Mouse (Mus musculus): ENCODE measurements around the gene Pcsk4. TPM values are rescaled to one million over a fixed set of nuclear protein-coding genes. Genes with fewer than 3 reads are reported as not detected.
"Not testable (repeated sequence)": the region's sequence is repeated elsewhere in the genome, so short reads cannot be mapped to it uniquely, and the experiment has no call there.

Pcsk4 gene
- total RNA-seq, 2 experiments from 2014 or later, result 4.9 to 6.2 TPM

DNA sequence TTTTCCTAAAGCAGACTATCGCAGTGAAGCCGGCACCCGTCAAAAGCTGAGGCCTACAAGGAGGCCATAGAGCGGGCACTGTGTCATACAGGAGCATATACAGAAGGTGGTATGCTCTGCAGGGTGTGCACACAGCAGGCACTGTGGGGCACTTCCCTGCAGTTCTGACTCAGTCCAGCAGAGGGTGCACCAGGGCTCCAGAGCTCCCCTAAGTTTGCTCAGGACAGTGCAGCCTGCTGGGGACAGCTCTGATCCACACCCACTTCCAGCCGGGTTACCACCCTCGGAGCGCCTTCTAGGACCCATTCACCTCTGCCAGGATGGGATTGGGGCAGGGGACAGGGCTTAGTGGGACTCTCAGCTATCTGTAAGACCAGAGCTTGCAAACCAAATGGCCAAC is 21.0 kb upstream of the Pcsk4 start:
- intact Hi-C loops (cut with DNase I), result no loop called here
- peak; percentile 73 to 83 for DNase-seq (ENCODE audit: low spot score in 2 of 2)

DNA sequence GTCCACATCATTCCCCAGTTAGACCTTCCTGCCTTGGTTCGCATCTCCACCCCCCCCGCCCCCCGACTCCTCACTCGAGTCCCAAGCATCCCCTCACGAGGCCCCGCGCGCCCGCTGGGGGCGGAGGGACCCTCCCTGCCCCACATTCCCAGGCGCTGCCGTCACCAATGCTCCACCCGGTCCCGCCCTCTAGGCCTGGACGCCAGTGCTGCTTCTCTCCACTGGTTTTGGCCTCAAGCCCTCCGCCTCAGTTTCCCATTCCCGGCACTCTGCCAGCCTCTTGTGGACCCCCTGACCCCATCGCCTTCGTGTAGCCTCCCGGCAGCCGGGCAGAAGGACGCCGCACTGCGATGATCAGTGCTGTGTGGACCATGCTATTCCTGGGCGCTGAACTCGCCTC is 19.7 kb upstream of the Pcsk4 start:
- DNase-seq (ENCODE audit: low spot score in 2 of 2), result no peak
- intact Hi-C loops (cut with DNase I), result no loop called here

DNA sequence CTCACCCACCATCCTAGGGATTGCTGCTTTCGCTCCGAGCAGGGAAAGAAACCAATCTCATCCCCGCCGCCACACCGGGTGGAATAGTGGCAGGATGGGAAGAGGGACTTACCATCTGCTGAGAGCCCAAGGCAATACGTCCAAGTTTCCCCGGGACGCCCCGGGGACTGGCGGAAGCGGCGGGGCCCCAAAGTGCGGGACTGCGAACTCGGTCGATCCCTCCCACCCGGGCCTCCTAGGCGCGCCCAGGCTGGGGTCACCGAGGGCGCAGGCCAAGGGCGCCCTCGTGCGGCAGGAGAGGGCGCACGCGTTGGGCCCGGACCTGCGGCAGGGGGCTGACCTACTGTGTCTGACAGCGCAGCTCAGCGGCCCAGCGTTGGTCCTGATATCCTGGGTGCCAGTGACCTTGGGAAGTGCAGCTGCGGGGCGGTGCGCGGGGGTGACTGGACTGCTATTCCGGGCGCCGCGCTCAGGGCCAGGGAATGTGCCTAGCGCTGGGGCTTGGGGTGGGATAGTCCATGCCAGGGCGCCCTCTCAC is 19.0 kb upstream of the Pcsk4 start, which contains the start of gene Adamtsl5:
Gene Adamtsl5 (minus strand): TSS at position 169 of the 538 bp plus-strand sequence.
- DNase-seq (ENCODE audit: low spot score in 2 of 2), result no peak
- intact Hi-C loops (cut with DNase I), result no loop called here

DNA sequence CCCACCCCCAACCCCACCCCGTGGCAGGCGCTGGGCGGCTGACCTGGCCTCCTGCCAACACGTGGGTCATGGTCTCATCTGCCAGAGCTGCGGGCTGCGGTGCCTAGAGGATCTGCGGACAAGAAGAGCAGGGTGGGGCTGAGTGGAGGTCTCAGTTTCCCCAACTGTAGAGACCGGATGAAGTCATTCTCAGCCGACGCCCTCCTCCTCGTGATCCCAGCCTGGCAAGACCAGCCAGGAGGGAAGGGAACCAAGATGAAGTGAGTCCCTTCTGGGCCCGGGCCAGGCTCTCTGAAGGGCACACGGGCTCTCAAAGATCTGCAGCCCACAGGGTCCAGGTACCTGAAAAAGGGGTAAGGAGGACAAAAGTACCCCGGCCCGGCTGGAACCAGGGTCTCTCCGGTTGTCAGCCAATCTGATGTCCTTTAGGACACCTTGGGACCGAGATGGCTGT is 18.2 kb upstream of the Pcsk4 start:
- intact Hi-C loops (cut with DNase I), result no loop called here

DNA sequence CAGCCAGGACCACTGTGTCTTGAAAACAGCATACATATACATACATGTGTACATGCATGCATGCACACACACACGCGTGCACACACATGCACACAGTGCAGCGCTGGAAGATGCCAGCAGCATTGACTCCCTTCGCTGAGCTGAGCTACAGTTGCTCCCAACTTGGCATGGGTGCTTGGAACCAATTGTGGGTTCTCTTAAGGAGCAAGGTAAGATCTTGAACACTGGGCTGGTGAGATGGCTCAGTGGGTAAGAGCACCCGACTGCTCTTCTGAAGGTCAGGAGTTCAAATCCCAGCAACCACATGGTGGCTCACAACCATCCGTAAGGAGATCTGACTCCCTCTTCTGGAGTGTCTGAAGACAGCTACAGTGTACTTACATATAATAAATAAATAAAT is 16.6 kb upstream of the Pcsk4 start:
- intact Hi-C loops (cut with DNase I); DNase-seq (ENCODE audit: low spot score in 2 of 2): not testable (repeated sequence)

More for the DNA sequence above, 18.2 kb upstream of the Pcsk4 start:
- DNase-seq (ENCODE audit: low spot score in 2 of 2), result no peak

DNA sequence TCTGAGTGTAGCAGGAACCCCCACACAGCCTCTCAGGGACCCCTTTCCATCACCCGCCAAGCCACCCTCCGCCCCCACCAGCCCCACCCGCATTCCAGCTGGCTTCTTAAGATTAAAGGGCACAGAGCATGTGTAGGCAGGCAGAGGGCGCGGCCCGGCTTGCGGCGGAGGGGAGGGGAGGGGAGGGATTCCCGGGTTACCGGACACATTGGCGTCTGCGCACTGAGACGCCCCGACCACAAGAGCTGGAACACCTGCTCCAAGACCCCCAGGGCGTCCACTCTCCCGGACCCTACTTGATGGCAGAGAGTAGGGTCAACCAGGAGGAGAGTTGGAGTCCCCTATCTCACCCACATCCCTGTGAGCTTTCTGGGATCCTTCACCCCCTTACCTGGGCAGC is 15.8 kb upstream of the Pcsk4 start:
- DNase-seq (ENCODE audit: low spot score in 2 of 2), result no peak
- intact Hi-C loops (cut with DNase I), result no loop called here

DNA sequence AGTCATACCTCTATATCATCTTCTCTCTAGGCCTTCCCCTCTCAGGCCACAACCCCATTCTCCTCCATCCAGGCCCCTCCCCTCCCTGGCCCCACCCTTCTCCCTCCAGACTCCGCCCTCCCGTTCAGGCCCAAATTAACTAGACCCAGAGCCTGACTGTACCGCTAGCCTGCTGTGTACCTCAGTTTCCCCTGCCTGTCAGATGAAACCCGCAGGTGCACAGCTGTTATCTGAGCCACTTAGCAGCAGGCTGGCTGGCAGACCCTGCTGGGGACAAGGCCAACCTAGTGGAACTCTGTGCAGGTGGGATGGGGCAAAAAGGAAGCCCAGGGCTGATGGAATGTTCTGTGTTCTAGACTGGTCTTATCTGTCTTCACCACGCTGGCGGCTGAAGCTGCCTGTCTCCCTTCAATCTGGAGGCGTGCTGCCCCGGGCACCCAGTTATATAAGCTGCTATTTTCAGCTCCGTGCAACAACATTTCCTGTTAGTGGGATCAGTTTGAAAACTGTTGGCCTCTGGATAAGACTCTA is 14.9 kb upstream of the Pcsk4 start:
- intact Hi-C loops (cut with DNase I), result no loop called here
- DNase-seq (ENCODE audit: low spot score in 2 of 2), result no peak

DNA sequence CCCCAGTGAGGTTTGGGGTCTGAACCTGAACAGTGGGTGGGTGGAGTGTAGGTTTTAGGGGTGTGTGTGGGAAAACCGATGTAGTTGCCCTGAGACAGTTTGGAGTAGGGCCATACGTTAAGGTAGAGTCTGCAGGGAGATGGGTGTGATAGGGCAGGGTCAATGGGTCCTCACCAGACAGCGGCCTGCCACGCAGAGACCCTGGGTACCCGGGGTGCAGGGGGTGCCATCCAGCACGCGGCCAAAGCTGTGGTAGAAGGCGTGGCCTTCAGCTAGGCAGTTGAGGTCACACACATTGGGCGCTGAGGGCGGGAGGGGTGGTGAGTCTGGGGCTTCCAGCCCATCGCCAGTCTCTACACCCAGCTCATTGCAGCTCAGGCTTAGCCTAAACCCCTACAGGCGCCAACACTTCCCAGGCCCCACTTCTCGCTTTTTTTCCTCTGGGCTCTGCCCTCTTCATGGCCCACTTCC is 14.2 kb upstream of the Pcsk4 start:
- no peak for DNase-seq (ENCODE audit: low spot score in 2 of 2)
- intact Hi-C loops (cut with DNase I), result no loop called here

DNA sequence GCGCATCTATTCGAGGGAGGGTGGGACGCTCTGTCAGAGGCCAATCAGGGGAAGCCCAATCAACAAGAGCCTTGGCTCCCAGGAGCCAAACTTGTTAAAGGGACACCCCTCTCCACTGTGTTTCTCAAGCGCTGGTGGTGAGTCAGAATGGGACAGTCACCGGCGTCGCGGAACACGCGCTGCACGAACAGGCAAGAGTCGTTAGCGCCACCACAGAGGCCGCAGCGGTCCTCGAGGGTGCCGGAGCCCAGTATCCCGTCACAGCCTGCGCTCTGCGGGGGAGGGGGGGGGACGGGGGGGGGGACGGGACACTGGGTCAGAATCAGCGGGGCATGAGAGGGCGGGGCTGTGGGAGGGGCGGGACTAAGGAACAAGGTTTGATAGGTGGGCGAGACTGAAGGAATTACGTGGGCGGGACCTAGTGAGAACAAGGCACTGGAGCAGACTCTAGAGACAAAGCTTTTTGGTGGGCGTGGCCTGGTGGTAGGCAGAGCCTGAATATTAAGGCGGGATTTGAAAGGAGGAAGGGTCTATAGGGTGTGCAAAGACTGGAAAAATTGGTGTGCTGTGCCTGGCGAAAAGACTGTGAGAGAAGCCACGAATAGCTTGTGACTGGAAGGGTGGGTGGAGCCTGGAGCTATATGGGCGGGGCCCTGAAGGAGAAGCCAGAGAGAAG is 13.6 kb upstream of the Pcsk4 start:
- DNase-seq (ENCODE audit: low spot score in 2 of 2), result no peak
- intact Hi-C loops (cut with DNase I), result no loop called here

DNA sequence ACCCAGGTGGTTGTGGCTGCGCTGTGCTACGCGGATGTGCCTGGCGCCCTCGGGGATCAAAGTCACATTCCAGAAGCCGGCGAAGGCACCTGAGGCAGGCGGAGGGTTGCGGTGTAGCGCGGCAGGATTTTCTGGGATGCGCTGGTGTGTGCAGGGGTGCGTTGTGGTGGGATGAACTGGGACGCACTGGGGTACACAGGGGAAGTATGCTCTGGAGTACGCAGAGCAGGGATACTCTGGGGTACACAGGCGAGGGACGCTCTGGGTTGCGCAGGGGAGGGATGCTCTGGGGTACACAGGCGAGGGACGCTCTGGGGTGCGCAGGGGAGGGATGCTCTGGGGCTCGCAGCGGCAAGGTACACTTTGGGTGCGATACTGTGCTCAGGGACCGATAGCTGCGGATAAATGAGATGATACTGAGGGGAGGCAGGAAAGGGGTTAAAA is 13.0 kb upstream of the Pcsk4 start:
- DNase-seq (ENCODE audit: low spot score in 2 of 2), result no peak
- intact Hi-C loops (cut with DNase I), result no loop called here

DNA sequence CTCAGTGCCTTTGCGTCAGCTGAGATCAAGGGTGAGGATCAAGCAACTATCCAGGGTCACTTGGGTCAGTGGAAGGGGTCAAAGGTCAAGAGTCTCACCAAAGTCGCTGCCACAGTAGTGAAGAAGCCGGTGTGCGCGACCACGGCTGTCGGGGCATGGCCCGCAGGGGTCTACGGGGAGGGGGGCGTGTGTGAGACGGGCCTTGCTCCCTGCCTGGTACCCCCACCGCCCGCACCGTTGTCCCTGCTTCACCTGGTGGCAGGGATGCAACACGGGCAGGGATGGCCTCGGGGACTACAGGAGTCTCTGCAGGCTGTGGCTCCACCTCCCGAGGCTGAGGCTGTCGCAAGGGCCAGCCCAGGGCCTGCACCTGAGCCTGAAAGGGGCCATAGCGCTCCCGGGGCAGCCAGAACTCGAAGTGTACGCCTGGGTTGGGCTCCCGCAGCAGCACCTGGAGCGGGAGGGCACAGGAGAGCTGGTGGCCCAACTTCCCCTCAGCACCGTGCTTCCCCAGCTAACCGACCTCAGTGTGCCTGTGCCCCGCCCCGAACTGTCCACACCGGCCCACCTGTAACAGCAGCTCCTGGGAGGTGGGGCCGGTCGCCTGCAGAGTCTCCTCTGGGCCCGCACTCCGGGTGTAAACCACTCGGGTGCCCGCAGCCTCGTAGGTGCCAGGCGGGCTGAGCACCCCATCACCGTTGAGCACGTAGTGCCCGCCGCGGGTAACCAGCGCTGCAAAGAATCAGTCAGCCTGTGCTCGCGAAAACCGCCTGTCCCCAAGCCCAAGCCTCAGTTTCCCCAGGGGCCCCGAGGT is 12.4 kb upstream of the Pcsk4 start:
- intact Hi-C loops (cut with DNase I), result loop anchor here (2.0 kb wide), 1 partner anchor 33 kb away; no protein-coding TSS in a partner anchor
- DNase-seq (ENCODE audit: low spot score in 2 of 2), result no peak

DNA sequence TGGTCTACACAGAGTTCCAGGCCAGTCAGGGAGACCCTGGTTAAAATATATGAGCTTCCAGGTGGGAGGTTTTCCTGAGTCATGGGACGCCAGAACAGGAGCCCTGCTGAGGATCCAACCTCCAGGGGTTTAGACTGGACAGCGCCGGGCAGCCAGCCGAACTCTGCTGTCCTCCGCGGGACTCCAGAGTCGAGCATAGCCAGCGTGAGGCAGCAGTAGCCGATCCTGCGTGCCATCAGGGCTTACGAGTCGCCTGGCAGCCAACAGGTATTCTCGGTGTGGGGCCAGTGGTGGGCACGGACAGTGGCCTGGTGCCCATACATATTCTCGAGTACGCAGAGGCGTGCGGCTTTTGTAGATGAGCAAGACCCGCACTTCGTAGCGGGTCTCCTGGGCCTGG is 11.7 kb upstream of the Pcsk4 start:
- intact Hi-C loops (cut with DNase I), result loop anchor here (2.0 kb wide), 1 partner anchor 34 kb away; no protein-coding TSS in a partner anchor
- no peak for DNase-seq (ENCODE audit: low spot score in 2 of 2)

DNA sequence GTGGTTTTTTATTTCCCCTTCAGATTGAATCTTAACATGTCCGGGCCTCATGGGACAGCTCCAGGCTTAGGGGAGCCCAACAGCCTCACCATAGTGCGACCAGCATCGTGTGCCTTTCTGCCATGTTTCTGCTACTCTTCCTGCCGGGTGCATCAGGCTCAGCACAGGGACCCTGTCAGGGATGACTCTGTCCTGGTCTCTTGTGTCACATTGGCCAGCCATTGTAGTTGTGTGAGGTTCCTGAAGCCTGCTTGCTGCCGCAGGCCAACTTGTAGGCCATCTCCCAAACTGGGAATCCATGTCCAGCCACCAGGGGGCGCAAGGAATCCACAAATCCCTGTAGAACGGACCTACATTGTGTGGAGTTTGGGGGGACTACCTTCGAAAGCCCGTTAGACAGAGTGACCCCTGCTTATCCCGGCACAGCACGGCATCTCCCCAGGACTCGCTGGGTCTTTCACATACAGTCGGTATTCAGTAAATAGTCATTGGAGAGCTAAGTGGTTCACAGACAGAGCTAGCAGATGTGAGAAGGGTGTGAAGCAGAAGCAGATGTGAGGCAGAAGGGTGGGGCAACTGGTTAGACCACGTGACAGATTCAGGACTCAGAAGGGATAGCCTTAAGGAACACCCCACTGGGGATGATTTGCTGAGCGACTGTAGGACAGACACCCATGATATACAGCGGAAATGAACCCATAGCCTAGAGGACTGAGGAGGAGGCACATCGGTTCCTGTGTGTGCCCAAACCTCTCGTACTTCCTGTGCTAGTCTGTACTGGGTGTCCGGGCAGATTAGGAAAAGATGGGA is 10.8 kb upstream of the Pcsk4 start:
- peak; percentile 79 to 82 for DNase-seq (ENCODE audit: low spot score in 2 of 2)
- intact Hi-C loops (cut with DNase I), result loop anchor here (2.0 kb wide), 1 partner anchor 35 kb away; no protein-coding TSS in a partner anchor

DNA sequence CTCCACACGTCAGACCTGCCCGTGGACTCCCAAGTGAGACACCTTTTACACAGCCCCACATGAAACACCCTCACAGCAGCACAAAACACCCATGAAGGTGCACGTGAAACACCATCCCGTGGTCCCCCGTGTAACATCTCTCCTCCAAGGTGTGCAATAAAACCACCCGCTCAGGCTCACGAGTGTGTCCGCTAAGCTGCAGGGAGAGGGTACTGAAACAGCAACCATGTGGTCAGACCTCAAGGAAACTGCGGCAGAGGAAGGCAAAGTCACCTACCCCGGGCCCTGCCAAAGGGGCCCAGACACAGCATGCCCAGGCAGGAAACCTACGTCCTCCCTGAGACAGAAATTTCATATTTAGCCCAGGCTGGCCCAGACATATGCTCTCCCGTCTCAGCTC is 7.0 kb upstream of the Pcsk4 start:
- intact Hi-C loops (cut with DNase I), result no loop called here
- no peak for DNase-seq (ENCODE audit: low spot score in 2 of 2)

DNA sequence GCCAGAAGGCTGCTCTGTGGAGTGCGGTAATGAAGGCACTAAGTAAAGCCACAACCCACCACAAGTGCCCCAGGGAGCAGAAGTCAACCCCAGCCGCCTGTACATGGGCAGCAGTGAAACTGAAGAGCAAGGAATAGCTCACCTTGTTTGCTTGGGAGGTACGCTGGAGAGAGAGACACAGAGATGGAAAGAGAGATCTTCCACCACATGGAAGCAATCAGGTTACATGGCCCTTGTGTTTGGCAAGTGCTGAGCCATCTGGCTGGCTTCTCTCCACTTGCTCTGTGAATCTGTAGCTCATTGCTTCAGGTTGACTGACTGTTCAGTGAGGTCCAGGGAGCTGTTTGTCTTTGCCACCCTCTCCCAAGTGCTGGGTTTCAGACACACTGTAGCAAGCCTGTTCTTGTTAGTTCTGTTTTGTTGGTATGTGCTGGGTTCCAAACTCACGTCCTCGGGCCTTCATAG is 3.3 kb upstream of the Pcsk4 start:
- no peak for DNase-seq (ENCODE audit: low spot score in 2 of 2)
- intact Hi-C loops (cut with DNase I), result no loop called here

DNA sequence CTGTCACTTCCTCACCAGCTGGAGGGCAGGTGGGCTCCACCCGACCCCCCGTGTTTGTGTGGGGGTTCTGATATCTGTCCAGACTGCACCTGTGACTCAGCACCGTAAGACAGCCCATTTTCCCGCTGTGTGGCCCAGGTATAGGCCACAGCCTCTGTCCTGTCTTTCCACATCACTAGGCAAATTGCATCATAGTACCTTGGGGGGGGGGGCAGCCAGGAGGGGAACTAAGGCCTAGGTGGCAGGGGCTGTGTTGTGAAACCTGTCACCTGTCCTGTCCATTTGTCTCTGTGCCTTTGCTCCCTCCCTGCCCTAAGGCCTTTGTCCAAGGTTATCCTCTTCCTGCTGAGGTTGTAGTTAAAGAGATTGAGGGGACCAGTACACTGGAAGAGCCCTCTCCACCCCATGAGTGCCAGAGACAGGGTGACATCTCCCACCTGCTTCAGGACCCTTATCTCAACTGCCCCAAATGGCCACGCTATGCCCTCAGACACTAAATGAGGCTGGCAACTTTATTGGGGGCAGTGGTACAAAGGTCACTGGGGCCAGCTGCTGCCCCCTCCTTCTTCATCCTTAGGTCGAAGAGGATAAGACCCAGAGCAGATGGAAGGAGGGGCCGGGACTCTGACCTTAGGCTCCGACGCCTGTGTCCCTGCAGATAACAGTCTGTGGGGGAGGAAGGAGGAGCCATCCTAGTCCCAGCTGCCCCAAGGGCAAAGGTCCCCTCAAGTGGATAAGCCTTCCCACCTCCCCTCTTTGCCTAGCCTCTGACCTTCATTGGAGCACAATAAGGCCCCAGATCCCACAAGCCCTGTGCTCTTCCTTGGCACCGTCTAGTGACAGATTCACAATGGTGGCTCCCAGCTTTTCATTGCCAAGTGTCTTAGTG is 2.6 kb upstream of the Pcsk4 start:
- intact Hi-C loops (cut with DNase I), result no loop called here
- no peak for DNase-seq (ENCODE audit: low spot score in 2 of 2)

DNA sequence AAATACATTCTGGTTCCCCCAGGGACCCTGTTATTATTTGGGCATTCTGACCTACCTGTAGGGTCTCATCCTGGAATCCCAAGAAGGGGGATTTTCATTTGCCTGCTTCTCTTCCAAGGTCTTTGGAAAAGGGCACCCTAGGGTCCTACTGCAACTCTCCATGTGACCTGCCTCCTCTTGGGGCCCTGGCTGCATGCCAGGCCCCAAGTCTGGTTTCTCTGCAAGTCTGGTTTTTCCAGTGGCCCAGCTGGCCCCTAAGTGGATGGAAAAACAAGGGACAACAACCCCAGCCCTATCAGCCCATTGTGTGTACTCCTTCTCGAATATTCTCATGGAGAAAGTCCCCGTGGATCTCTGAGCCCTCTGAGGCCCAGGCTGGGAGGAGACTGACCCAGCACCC is 1.6 kb upstream of the Pcsk4 start:
- intact Hi-C loops (cut with DNase I), result no loop called here
- DNase-seq (ENCODE audit: low spot score in 2 of 2), result no peak

DNA sequence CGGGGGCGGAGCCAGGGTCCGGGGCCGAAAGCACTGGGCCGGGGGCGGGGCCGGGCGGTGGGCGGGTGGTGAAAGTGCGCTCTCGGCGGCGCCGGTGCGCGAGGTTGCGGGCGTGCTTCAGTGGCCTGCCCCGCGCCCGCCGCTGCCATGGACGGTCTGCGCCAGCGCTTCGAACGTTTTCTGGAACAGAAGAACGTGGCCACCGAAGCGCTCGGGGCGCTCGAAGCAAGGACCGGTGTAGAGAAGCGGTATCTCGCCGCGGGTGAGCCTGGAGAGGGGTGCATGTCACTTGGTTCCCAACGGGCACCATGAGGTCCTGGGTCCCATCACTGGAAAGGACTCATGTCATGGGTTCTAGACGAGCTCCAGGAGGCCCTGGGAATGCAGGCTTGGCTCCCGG is 786 bp upstream of the Pcsk4 start:
- intact Hi-C loops (cut with DNase I), result no loop called here
- no peak for DNase-seq (ENCODE audit: low spot score in 2 of 2)
